Mouse (Mus musculus) kidney, adult 2 months (tissue): ENCODE data around the gene Serpinh1. TPM values are rescaled to one million over a fixed set of nuclear protein-coding genes. Genes with fewer than 3 reads are reported as not detected.

Experiments used
- DNase-seq: peaks from one replicate; pipeline ENCODE4 v3.0.0; 2021
- H3K27ac ChIP-seq: fragments of 200-500 bp; 2 replicates; pipeline ENCODE4 v1.5.1; 2012; ENCODE audit warnings: low read depth, low read length, control low read depth, inconsistent platforms; ENCODE audit not compliant: insufficient read depth
- H3K27me3 ChIP-seq: fragments of 200-500 bp; replicated peaks from 2 replicates; pipeline ENCODE4 v1.6.1; 2012; ENCODE audit warnings: mild to moderate bottlenecking, moderate library complexity, low read length, inconsistent platforms; ENCODE audit not compliant: control insufficient read depth, insufficient read depth
- H3K36me3 ChIP-seq: fragments of 200-500 bp; 2 replicates; pipeline ENCODE4 v1.6.1; 2012; ENCODE audit warnings: mild to moderate bottlenecking, moderate library complexity, low read length, inconsistent platforms; ENCODE audit not compliant: control insufficient read depth, insufficient read depth
- H3K4me1 ChIP-seq: fragments of 200-500 bp; 2 replicates; pipeline ENCODE4 v1.6.1; 2011; ENCODE audit warnings: low read length; ENCODE audit not compliant: control insufficient read depth, insufficient read depth
- H3K4me3 ChIP-seq: fragments of 200-500 bp; 2 replicates; pipeline ENCODE4 v1.5.1; 2011; ENCODE audit warnings: mild to moderate bottlenecking, low read depth, low read length, control low read depth; ENCODE audit not compliant: insufficient read depth
- CTCF ChIP-seq: fragments of 200-500 bp; conservative IDR thresholded peaks from 2 replicates; pipeline ENCODE4 v1.5.1; 2011; ENCODE audit warnings: low read depth, mild to moderate bottlenecking, control low read depth, low read length, moderate library complexity, mixed read lengths; ENCODE audit not compliant: insufficient read depth, insufficient read length
- POLR2A ChIP-seq: fragments of 200-500 bp; IDR thresholded peaks from one replicate; pipeline ENCODE4 v1.6.1; 2011; ENCODE audit warnings: low read depth, low read length, control low read depth
- WGBS: fragments of 180-500 bp; shearing (Covaris S2); methylation state at CpG from one replicate; pipeline ENCODE4 v1.1.7; 2018; 5-methylcytosine and 5-hydroxymethylcytosine counted together
- polyA plus RNA-seq: library from polyadenylated mRNA; depleted of rRNA; stranded (reverse); fragments of >200 nt; gene quantifications from 2 replicates; pipeline ENCODE4 v1.2.3, GENCODE M21; 2012

The Serpinh1 gene
- polyA plus RNA-seq, 1 experiment = 127 TPM

GRCm38 (mm10) chr7:99356244-99356930, 3.3 kb upstream of the Serpinh1 start:
- Histone ChIP-seq H3K27ac (peak overlapping the region; percentile 70), H3K36me3 (no peaks in the 10 kb centered on the region), H3K4me3 (no peak overlapping the region), H3K27me3 (no peaks in the 10 kb centered on the region), H3K4me1 (peaks cover 26% of the 10 kb centered on the region)
- no peak for TF ChIP-seq POLR2A
- no peak for TF ChIP-seq CTCF
- WGBS = 48% methylated on average over 9 of the region's 9 CpGs
- DNase-seq = peak; percentile 41

DNA sequence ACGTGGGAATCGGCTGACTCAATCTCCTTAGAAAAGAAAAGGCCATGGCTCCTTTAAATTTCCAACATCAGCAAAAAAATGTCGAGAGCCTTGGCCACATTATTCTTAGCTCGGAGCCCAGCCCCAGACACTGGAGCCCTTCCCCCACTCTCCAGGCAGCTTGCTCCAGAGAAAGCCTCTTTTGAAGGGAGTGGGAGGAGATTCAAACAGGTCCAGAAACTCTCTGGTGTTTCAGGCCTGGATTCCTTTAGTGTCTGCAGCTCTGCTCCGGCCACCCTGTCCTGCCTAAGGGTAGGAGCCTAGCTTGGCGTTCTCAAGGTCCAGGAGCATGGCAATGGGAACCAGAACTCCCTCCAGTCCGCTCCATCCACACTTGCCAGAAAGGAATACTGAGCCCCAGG, 2.7 kb upstream of the Serpinh1 start:
- H3K27me3 ChIP-seq = no peaks in the 10 kb centered on the region
- WGBS = 16% methylated on average over 7 of the region's 7 CpGs
- H3K36me3 ChIP-seq = no peaks in the 10 kb centered on the region
- peaks cover 31% of the 10 kb centered on the region for H3K4me1 ChIP-seq
- TF ChIP-seq CTCF (no peak), POLR2A (no peak)
- peak; percentile 88 for DNase-seq
- H3K4me3 ChIP-seq = no peak overlapping the region
- H3K27ac ChIP-seq = peak overlapping the region; percentile 70

GRCm38 (mm10) chr7:99351802-99352517, 1.1 kb downstream of the Serpinh1 start:
- Histone ChIP-seq H3K4me1 (peaks cover 33% of the 10 kb centered on the region), H3K27ac (peak overlapping the region; percentile 86), H3K4me3 (peak overlapping the region; percentile 89), H3K27me3 (no peaks in the 10 kb centered on the region), H3K36me3 (peaks cover 3% of the 10 kb centered on the region)
- 7% methylated on average over 18 of the region's 18 CpGs for whole genome bisulfite sequencing
- TF ChIP-seq CTCF (no peak), POLR2A (no peak)
- peak; percentile 60 for DNase-seq

- Histone ChIP-seq H3K27me3 (no peaks in the 10 kb centered on the region), H3K4me3 (peak overlapping the region; percentile 89), H3K4me1 (peaks cover 26% of the 10 kb centered on the region), H3K27ac (peak overlapping the region; percentile 86), H3K36me3 (peaks cover 5% of the 10 kb centered on the region)
- DNase-seq = no peak
- 19% methylated on average over 12 of the region's 12 CpGs for WGBS
- TF ChIP-seq POLR2A = no peak
- TF ChIP-seq CTCF = no peak
Measured at GRCm38 (mm10) chr7:99351104-99351801, 1.8 kb downstream of the Serpinh1 start.

DNA sequence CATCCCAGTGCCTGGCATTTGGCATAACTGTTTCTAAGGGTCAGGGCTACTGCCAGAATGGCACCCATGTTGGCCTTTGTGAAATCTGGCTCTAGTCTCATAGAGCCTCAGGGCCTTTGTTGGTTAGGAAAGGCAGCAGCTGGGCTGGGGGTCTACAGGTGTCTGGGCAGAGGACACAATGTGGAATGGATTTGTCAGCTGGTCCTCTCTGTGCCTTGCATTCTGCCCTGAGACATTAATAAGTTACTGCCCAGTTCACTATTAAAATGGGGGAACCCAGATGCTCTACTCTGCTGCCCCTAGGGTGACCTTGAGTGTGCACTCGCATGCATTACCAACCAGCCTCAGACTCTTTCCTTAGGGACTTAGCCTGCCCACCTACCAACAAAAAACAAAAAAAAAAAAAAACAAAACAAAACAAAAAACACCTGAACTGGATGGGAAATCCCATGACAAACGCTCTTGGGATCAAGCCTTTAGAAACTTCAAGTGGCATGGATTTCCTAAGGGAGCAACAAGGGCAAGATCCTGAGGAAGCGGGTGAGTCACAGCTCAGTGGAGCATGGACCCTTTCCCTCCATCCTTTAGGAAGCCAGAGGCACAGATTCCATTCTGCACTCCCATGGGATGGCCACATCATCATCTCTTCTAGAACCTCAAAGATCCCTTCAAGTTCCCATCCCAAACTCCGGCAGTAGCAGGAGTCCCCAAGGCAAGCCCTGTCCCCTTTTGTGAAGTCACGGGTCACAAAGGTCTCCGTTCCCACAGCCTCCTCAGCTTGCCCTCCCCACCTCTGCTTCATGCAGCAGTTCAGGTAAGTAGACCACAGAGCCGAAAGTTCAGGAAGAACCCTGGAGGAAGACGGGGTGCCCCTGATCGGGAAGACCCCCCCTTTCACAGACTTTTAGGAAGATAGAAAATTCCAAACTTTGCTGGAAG, 3.0 kb downstream of the Serpinh1 start:
- Histone ChIP-seq H3K4me3 (peak overlapping the region; percentile 89; the same call in 1 of the 2 replicates), H3K27me3 (no peaks in the 10 kb centered on the region), H3K36me3 (peaks cover 6% of the 10 kb centered on the region), H3K27ac (0 out of 2 replicates have a peak overlapping the region, but pooled peaks have one; percentile 4), H3K4me1 (peaks cover 15% of the 10 kb centered on the region; the same call in 1 of the 2 replicates)
- 28% methylated on average over 9 of the region's 9 CpGs for WGBS
- peak; percentile 58 for DNase-seq
- TF ChIP-seq POLR2A = no peak
- TF ChIP-seq CTCF = no peak

DNA sequence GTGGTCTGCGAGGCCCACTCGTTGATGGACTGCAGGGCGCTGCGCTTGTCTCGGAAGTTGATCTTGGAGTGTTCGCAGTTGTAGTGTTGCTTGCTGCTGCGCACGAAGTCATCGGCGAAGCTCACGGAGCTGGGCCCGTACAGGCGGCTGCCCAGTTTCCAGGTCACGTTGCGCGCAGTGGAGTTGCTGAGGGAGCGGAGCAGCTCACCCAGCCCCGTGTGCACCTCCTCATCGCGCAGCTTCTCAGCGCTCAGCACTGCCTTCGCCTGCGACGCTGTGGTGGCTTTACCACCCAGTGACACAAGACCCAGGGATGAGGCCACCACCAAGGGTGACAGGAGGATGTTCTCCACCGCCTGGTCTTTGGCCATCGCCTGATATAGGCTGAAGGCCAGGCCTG, 4.2 kb downstream of the Serpinh1 start:
- no peak overlapping the region for H3K27ac ChIP-seq
- TF ChIP-seq CTCF (no peak), POLR2A (no peak)
- no peak overlapping the region for H3K4me3 ChIP-seq
- DNase-seq = no peak
- H3K36me3 ChIP-seq = peaks cover 7% of the 10 kb centered on the region
- H3K27me3 ChIP-seq = no peaks in the 10 kb centered on the region
- H3K4me1 ChIP-seq = peaks cover 15% of the 10 kb centered on the region; the same call in 1 of the 2 replicates
- 88% methylated on average over 26 of the region's 26 CpGs for WGBS
